In the genomic region with DNA sequence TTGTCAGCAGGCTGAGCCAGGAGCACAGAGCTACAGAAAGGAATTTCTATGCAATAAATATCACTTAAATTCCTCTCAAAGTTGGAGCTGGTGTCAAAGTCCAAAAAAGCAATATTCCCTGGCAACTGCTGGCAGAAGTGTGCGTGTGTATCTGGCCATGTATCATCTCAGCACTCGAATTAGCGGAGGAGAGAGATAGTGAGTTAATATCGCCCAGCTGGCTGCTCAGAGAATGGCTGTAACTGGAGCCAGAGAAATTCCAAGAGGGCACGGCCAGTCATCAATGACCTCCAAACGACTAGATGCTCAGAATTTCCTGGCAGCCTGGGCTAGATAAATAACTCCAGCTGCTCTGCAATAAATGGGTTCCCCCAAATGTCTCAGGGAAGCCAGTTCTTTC, we compare ENCODE assay signal across 11 mouse cellular contexts. TPM values are rescaled to one million over a fixed set of nuclear protein-coding genes. Genes with fewer than 3 reads are reported as not detected.
DNase-seq lines count a peak whose midpoint lies in the region; ATAC-seq and TF ChIP-seq lines count a peak whose summit lies in the region.
"Had no signal": no experiment of that assay in that cellular context is flagged by ENCODE, and none has a peak within 500 bp of the region (broad histone marks: within the 10 kb centered on the region; RNA-seq: fewer than 3 reads in every experiment).

No protein-coding gene starts in this region.

- H3K27me3 ChIP-seq in kidney, adult 2 months (replicated peaks; ENCODE audit: control insufficient read depth, insufficient read depth, low read length), result no peaks in the 10 kb centered on the region
- H3K27me3 ChIP-seq in limb, embryonic 11.5 days (ENCODE audit: control insufficient read depth, insufficient read depth, low read length), result no peaks in the 10 kb centered on the region

- H3K4me1 ChIP-seq in kidney, adult 2 months (ENCODE audit: control insufficient read depth, insufficient read depth, low read length), result no peaks in the 10 kb centered on the region
- peaks cover 40% of the 10 kb centered on the region for H3K4me1 ChIP-seq in limb, embryonic 11.5 days (ENCODE audit: control insufficient read depth, insufficient read depth, low read length)

- no peak for TF ChIP-seq POLR2A in kidney, adult 2 months (IDR thresholded peaks at IDR 0.05; ENCODE audit: low read depth, low read length)

- H3K4me2 ChIP-seq in limb, embryonic 11.5 days (ENCODE audit: low read depth, severe bottlenecking), result no peak overlapping the region
- H3K4me2 ChIP-seq: forebrain, embryonic 12.5 days had no signal

- WGBS in kidney, adult 2 months, result 12% methylated on average over 6 of the region's 6 CpGs
- WGBS in limb, embryonic 11.5 days, result 2% methylated on average over 6 of the region's 6 CpGs

- H3K27ac ChIP-seq in kidney, adult 2 months (ENCODE audit: insufficient read depth, low read depth, low read length), result no peak overlapping the region
- no peak overlapping the region for H3K27ac ChIP-seq in limb, embryonic 11.5 days (replicated peaks; ENCODE audit: low read depth, low read length)
- H3K27ac ChIP-seq: forebrain, embryonic 12.5 days had no signal

- no peaks in the 10 kb centered on the region for H3K36me3 ChIP-seq in kidney, adult 2 months (ENCODE audit: control insufficient read depth, insufficient read depth, low read length)
- no peaks in the 10 kb centered on the region for H3K36me3 ChIP-seq in limb, embryonic 11.5 days (ENCODE audit: control insufficient read depth, insufficient read depth, low read length)
- H3K36me3 ChIP-seq: forebrain, embryonic 12.5 days had no signal

- no peak for ATAC-seq in limb, embryonic 11.5 days (ENCODE audit: insufficient number of reproducible peaks, low FRiP score, low TSS enrichment, low read depth)
- no peak for ATAC-seq in megakaryocyte, adult 5-6 weeks (ENCODE audit: poor library complexity, severe bottlenecking)

- no peak overlapping the region for H3K9ac ChIP-seq in limb, embryonic 11.5 days (ENCODE audit: low read length)
- H3K9ac ChIP-seq: forebrain, embryonic 12.5 days had no signal

- no peak for TF ChIP-seq CTCF in kidney, adult 2 months (conservative IDR thresholded peaks at IDR 0.05; ENCODE audit: insufficient read depth, insufficient read length, low read depth, low read length)

- peak; percentile 43 for DNase-seq in kidney, adult 2 months
- DNase-seq in kidney, adult 9 months, result no peak
- DNase-seq in Muller cell, postnatal 12 days (ENCODE audit: inconsistent ontology term), result peak; percentile 87
- peak; percentile 79 for DNase-seq in embryo, embryonic 10 days (ENCODE audit: low spot score)
- peak; percentile 63 for DNase-seq in limb, embryonic 11.5 days (ENCODE audit: low spot score)
- DNase-seq in right cerebral cortex, postnatal 4 days, result no peak
- no peak for DNase-seq in thymus, adult 18-20 months
- DNase-seq: left cerebral cortex, postnatal 4 days had no signal

- no peaks in the 10 kb centered on the region for H3K9me3 ChIP-seq in limb, embryonic 11.5 days (ENCODE audit: control insufficient read depth, low read length)
- H3K9me3 ChIP-seq: forebrain, embryonic 12.5 days; G1E had no signal

- no peak overlapping the region for H3K4me3 ChIP-seq in kidney, adult 2 months (ENCODE audit: insufficient read depth, low read depth, low read length)
- H3K4me3 ChIP-seq in limb, embryonic 11.5 days (ENCODE audit: low read depth, low read length), result no peak overlapping the region
- H3K4me3 ChIP-seq: forebrain, embryonic 12.5 days had no signal

RNA-seq across cellular contexts. Expression of gene Cd247, which starts 48.0 kb away (rescaled TPM):
- polyA plus RNA-seq in kidney, adult 2 months (2012; rRNA removed), result 1.1 and 5.5 TPM in 2 replicates
- 1.2 and 1.6 TPM in 2 replicates for polyA plus RNA-seq in limb, embryonic 11.5 days (2014; fragmentation: Nextera tagmentation; extraction: Ambion mirVana)
- total RNA-seq in megakaryocyte, adult 5-6 weeks (2015), result 1.1 and 2.8 TPM in 2 replicates
- 2.1 and 3.7 TPM in 2 replicates for total RNA-seq in megakaryocyte, adult 5-6 weeks (2017)

Comparison
In these comparisons a context has a peak if more than half of its experiments do, and no peak if none do; other contexts are left out.
1. DNase-seq: peak in kidney, adult 2 months (single experiment), Muller cell, postnatal 12 days (single experiment), embryo, embryonic 10 days (single experiment) and limb, embryonic 11.5 days (single experiment); none in kidney, adult 9 months (single experiment), right cerebral cortex, postnatal 4 days (single experiment) and thymus, adult 18-20 months (0 of 2).